Mouse (Mus musculus) kidney, postnatal 4 days (tissue): ENCODE results near the gene Zfy2.

Experiments used
- DNase-seq, 2 experiments: peaks; one replicate each; pipeline ENCODE4 v3.0.0; 2021; ENCODE audit warnings: mixed read lengths in 2 of 2

The Zfy2 gene

GRCm38 (mm10) chrY:2170309-2170708 is at the start of gene Zfy2:
Gene Zfy2 (minus strand): TSS chrY:2170409.
- no peak for DNase-seq
